Mouse (Mus musculus): ENCODE measurements around the gene Zfp787. TPM values are rescaled to one million over a fixed set of nuclear protein-coding genes. Genes with fewer than 3 reads are reported as not detected.
A peak's percentile ranks its signal among the peaks of the same experiment; 100 is the strongest.
"Not testable (repeated sequence)": the region's sequence is repeated elsewhere in the genome, so short reads cannot be mapped to it uniquely, and the experiment has no call there.

Zfp787 gene
- polyA plus RNA-seq, 1 experiment from 2014 or later: 27.7 TPM

DNA sequence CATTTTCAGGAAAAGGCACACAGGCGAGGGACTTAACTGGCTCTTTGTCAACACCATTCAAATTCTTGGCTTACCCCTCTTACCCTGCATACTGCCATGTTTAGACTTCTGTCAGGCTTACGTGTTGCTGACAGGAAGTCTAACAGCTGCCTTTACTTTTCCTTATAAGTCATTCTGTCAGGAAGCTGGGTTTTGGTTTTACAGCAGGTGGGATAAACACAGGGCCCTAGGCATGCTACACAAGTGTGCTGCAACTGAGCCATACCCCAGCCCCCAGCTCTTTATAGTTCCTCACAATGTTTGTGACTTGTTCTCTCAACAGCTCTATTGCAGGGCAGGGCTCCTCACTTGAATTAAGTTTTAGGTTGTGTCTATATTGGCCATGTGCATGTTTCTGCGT lies 16.5 kb downstream of the Zfp787 start:
- Histone ChIP-seq H3K27me3 (ENCODE audit: insufficient read depth, low read length) (no peaks in the 10 kb centered on the region), H3K36me3 (ENCODE audit: insufficient read depth, low read length) (peaks cover 19% of the 10 kb centered on the region; the same call in 1 of the 2 replicates), H3K4me2 (replicated peaks; ENCODE audit: low read depth, low read length) (no peak overlapping the region), H3K4me3 (ENCODE audit: low read length) (no peak overlapping the region), H3K4me1 (ENCODE audit: insufficient read depth, low read length) (no peaks in the 10 kb centered on the region), H3K9ac (replicated peaks; ENCODE audit: low read length) (no peak overlapping the region), H3K9me3 (ENCODE audit: low read length) (no peaks in the 10 kb centered on the region), H3K27ac (ENCODE audit: low read length) (no peak overlapping the region)
- WGBS: 73% methylated on average over 3 of the region's 3 CpGs
- no peak for ATAC-seq (ENCODE audit: low FRiP score, low TSS enrichment)

DNA sequence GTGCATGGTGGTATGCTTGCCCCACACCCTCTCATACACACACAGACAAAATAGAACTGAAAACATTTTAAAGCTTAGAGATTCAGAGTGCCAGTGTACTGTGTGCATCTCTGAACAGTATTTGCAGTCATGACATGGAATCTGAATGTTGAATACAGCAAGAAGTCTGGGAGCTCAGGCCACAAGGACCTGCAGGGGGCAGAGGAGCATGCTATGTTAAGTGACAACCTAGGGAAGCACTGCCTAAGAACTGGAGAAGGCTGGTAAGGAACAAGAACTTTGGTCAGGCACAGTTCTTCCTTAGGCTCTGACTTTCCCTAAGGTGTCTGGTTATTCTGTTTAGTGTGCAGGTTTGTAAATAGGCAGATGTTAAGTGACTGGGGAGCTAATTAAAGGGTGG lies 19.3 kb downstream of the Zfp787 start:
- H3K36me3 ChIP-seq (ENCODE audit: insufficient read depth, low read length): peaks cover 41% of the 10 kb centered on the region
- no peak overlapping the region for H3K9ac ChIP-seq (replicated peaks; ENCODE audit: low read length)

DNA sequence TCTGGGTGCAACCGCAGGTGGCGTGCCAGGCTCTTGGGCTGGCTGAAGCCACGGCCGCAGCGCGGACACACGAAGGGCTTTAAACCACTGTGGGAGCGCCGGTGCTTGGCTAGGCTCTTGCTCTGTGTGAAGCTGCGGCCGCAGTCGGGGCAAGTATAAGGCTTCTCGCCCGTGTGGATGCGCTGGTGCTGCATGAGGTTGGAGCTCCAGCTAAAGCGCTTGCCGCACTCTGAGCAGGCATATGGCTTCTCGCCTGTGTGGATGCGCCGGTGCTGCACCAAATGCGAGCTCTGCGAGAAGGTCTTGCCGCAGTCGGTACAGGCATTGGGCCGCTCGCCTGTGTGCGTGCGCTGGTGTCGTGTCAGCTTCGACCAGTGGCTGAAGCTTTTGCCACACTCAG lies 23.2 kb downstream of the Zfp787 start:
- WGBS: 76% methylated on average over 30 of the region's 30 CpGs
- no peak overlapping the region for H3K9ac ChIP-seq (replicated peaks; ENCODE audit: low read length)
- no peak for ATAC-seq (ENCODE audit: low FRiP score, low TSS enrichment)

More for the DNA sequence above, 19.3 kb downstream of the Zfp787 start:
- no peak overlapping the region for H3K4me2 ChIP-seq (replicated peaks; ENCODE audit: low read depth, low read length)
- ATAC-seq (ENCODE audit: low FRiP score, low TSS enrichment): no peak
- H3K4me1 ChIP-seq (ENCODE audit: insufficient read depth, low read length): no peaks in the 10 kb centered on the region
- no peak overlapping the region for H3K27ac ChIP-seq (ENCODE audit: low read length)
- H3K9me3 ChIP-seq (ENCODE audit: low read length): peaks cover 18% of the 10 kb centered on the region
- no peaks in the 10 kb centered on the region for H3K27me3 ChIP-seq (ENCODE audit: insufficient read depth, low read length)
- no peak overlapping the region for H3K4me3 ChIP-seq (ENCODE audit: low read length)

DNA sequence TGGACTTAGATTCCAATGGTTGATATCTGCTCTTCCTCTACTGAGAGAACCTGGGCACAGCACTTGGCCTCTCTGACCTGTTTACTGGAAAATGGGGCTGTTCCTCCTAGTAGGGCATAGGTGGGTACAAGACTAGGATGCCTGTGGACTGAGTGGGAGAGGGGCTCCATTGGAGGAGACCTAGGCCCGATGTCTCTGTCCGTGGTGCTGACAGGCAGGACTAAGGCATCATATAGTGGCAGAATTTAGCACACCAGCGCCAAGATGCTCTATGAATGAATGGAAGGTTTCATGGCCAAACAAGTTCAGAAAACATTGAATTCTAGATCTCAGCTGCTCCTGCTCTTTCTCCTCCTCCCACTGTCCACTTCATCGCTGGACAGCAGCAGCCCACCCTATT lies 25.5 kb downstream of the Zfp787 start:
- Histone ChIP-seq H3K36me3 (ENCODE audit: insufficient read depth, low read length) (peaks cover 33% of the 10 kb centered on the region), H3K4me3 (ENCODE audit: low read length) (no peak overlapping the region), H3K9ac (replicated peaks; ENCODE audit: low read length) (no peak overlapping the region), H3K27me3 (ENCODE audit: insufficient read depth, low read length) (no peaks in the 10 kb centered on the region), H3K27ac (ENCODE audit: low read length) (no peak overlapping the region), H3K4me2 (replicated peaks; ENCODE audit: low read depth, low read length) (no peak overlapping the region), H3K4me1 (ENCODE audit: insufficient read depth, low read length) (no peaks in the 10 kb centered on the region), H3K9me3 (ENCODE audit: low read length) (peaks cover 18% of the 10 kb centered on the region)
- WGBS: 54% methylated on average over 4 of the region's 4 CpGs
- ATAC-seq (ENCODE audit: low FRiP score, low TSS enrichment): no peak

More for the DNA sequence above, 23.2 kb downstream of the Zfp787 start:
- H3K27me3 ChIP-seq (ENCODE audit: insufficient read depth, low read length): no peaks in the 10 kb centered on the region
- H3K4me3 ChIP-seq (ENCODE audit: low read length): no peak overlapping the region
- peaks cover 18% of the 10 kb centered on the region for H3K9me3 ChIP-seq (ENCODE audit: low read length)
- peaks cover 36% of the 10 kb centered on the region for H3K36me3 ChIP-seq (ENCODE audit: insufficient read depth, low read length)
- H3K4me2 ChIP-seq (replicated peaks; ENCODE audit: low read depth, low read length): no peak overlapping the region
- H3K27ac ChIP-seq (ENCODE audit: low read length): no peak overlapping the region
- H3K4me1 ChIP-seq (ENCODE audit: insufficient read depth, low read length): no peaks in the 10 kb centered on the region

DNA sequence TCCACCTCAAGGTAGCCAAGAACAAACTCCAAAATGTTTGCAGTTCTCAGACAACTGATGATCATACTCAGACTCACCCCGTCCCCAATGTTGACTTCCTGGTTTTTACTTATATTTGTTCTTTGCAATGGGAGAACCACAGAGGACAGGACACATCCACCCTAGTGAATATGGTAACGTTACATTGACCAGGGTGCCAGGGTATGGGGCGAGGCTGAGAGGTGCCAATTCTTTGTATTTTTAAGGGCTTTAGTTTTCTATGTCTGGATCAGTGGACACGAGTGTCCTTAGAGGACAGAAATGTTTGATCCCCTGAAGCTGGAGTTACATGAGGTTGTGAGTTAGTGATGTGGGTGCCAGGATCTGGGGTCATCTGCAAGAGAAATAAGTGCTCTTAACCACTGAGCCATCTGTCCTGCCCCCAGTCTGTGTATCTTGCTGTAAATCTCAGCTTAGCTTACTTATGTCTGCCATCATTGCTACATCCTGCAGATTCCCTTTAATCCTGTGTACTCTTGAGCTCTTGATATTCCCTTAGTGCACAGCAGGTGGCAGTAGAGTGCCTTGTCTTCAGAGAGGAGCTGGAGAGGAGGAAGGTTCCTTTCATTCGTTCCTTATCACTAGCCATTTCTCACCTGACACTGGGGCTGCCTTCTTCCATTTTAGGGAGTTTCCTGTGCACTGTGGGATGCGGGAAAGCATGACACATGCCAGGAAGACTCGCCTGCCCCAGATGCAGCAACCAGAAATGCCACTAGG lies 28.9 kb downstream of the Zfp787 start:
- H3K27ac ChIP-seq (ENCODE audit: low read length): no peak overlapping the region
- no peak overlapping the region for H3K9ac ChIP-seq (replicated peaks; ENCODE audit: low read length)
- peak; percentile 68; the same call in 1 of the 2 replicates for ATAC-seq (ENCODE audit: low FRiP score, low TSS enrichment)
- H3K4me1 ChIP-seq (ENCODE audit: insufficient read depth, low read length): no peaks in the 10 kb centered on the region
- 34% methylated on average over 7 of the region's 7 CpGs for WGBS
- H3K9me3 ChIP-seq (ENCODE audit: low read length): peaks cover under 1% of the 10 kb centered on the region; the same call in 1 of the 2 replicates
- no peak overlapping the region for H3K4me2 ChIP-seq (replicated peaks; ENCODE audit: low read depth, low read length)
- peaks cover 10% of the 10 kb centered on the region for H3K36me3 ChIP-seq (ENCODE audit: insufficient read depth, low read length)
- no peaks in the 10 kb centered on the region for H3K27me3 ChIP-seq (ENCODE audit: insufficient read depth, low read length)
- H3K4me3 ChIP-seq (ENCODE audit: low read length): no peak overlapping the region

DNA sequence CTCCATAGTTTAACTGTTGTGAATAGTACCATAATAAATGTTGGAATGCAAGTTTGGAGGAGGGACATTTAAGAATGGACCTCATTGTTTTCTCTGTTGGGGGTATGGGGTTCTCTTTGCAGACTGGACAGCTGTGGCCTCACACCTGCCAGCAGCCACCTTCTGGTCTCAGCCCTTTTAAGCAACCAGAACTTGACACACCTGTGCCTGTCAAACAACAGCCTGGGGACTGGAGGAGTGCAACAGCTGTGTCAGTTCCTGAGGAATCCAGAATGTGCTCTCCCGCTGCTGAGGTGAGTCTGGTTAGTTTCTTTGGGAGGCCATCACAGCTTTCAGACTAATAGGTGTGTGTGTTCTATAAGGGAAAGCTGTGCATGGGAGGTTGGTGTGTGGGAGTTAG lies 34.7 kb downstream of the Zfp787 start:
- WGBS: 56% methylated on average over 1 of the region's 1 CpGs
- not testable (repeated sequence) for H3K27ac ChIP-seq (ENCODE audit: low read length); ATAC-seq (ENCODE audit: low FRiP score, low TSS enrichment); H3K27me3 ChIP-seq (ENCODE audit: insufficient read depth, low read length); H3K36me3 ChIP-seq (ENCODE audit: insufficient read depth, low read length); H3K4me2 ChIP-seq (replicated peaks; ENCODE audit: low read depth, low read length); H3K4me1 ChIP-seq (ENCODE audit: insufficient read depth, low read length); H3K9me3 ChIP-seq (ENCODE audit: low read length); H3K4me3 ChIP-seq (ENCODE audit: low read length); H3K9ac ChIP-seq (replicated peaks; ENCODE audit: low read length)

DNA sequence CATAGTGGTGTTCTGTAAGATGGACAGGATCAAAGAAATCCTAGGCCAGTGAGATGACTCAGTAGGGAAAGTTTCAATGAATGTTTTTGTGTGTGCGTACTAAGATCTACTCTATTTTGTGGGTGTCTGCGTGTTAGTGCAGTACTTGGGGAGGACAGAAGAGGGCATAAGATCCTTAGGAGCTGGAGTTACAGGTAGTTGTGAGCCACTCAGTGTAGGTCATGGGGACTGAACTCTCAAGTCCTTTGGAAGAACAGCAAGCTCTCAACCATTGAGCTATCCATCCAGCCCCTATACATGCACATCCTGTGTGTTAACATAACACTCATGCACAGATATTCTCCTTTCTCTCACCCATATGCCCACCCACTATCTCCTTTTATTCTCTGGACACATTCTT lies 35.7 kb downstream of the Zfp787 start:
- H3K27ac ChIP-seq (ENCODE audit: low read length); H3K36me3 ChIP-seq (ENCODE audit: insufficient read depth, low read length); H3K4me3 ChIP-seq (ENCODE audit: low read length); H3K9ac ChIP-seq (replicated peaks; ENCODE audit: low read length); H3K9me3 ChIP-seq (ENCODE audit: low read length); H3K4me1 ChIP-seq (ENCODE audit: insufficient read depth, low read length); H3K27me3 ChIP-seq (ENCODE audit: insufficient read depth, low read length); ATAC-seq (ENCODE audit: low FRiP score, low TSS enrichment); H3K4me2 ChIP-seq (replicated peaks; ENCODE audit: low read depth, low read length): not testable (repeated sequence)
- WGBS: 85% methylated on average over 2 of the region's 2 CpGs

DNA sequence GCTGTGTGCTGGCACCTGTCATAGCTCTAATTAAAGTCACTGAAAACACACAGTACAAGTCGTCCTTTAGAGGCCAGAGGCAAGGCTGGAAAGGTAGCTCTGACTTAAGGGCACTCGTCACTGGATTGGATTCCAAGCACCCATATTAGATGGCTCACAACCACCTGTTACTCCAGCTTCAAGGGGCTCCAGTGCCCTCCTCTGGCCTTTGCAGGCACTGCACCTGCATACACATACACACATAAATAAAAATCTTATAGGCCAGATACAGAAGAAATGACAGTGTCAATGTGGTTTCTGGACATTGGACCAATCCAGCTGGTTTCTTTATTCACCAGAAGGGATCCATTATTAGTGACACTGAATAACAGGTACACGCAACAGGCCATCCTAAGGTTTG lies 36.3 kb downstream of the Zfp787 start:
- Histone ChIP-seq H3K4me1 (ENCODE audit: insufficient read depth, low read length) (no peaks in the 10 kb centered on the region), H3K27me3 (ENCODE audit: insufficient read depth, low read length) (no peaks in the 10 kb centered on the region), H3K4me3 (ENCODE audit: low read length) (no peak overlapping the region), H3K4me2 (replicated peaks; ENCODE audit: low read depth, low read length) (no peak overlapping the region), H3K9ac (replicated peaks; ENCODE audit: low read length) (no peak overlapping the region), H3K36me3 (ENCODE audit: insufficient read depth, low read length) (no peaks in the 10 kb centered on the region), H3K9me3 (ENCODE audit: low read length) (0 out of 2 replicates have a peak, but pooled peaks cover 5% of the 10 kb centered on the region), H3K27ac (ENCODE audit: low read length) (no peak overlapping the region)
- ATAC-seq (ENCODE audit: low FRiP score, low TSS enrichment): no peak
- WGBS: 76% methylated on average over 3 of the region's 3 CpGs

Other genes with a start within 250 kb of the Zfp787 start
- gene Vmn1r65, start 145.0 kb downstream of the Zfp787 start, polyA plus RNA-seq (2015; fragmentation: Nextera tagmentation; extraction: Ambion mirVana): not detected in 2 replicates
- not detected in 2 replicates for gene Nlrp4c, start 110.8 kb downstream of the Zfp787 start, polyA plus RNA-seq (2015; fragmentation: Nextera tagmentation; extraction: Ambion mirVana)
- 69.9 and 73.5 TPM in 2 replicates for gene Zfp444, start 16.2 kb upstream of the Zfp787 start, polyA plus RNA-seq (2015; fragmentation: Nextera tagmentation; extraction: Ambion mirVana)
- not detected in 2 replicates for gene Galp, start 41.1 kb upstream of the Zfp787 start, polyA plus RNA-seq (2015; fragmentation: Nextera tagmentation; extraction: Ambion mirVana)
- gene Zscan5b, start 66.3 kb upstream of the Zfp787 start, polyA plus RNA-seq (2015; fragmentation: Nextera tagmentation; extraction: Ambion mirVana): not detected in 2 replicates
- not detected in 2 replicates for gene Epp13, start 96.7 kb upstream of the Zfp787 start, polyA plus RNA-seq (2015; fragmentation: Nextera tagmentation; extraction: Ambion mirVana)
- gene Zfp667, start 130.6 kb upstream of the Zfp787 start, polyA plus RNA-seq (2015; fragmentation: Nextera tagmentation; extraction: Ambion mirVana): 4.9 and 6.8 TPM in 2 replicates
- 5.8 and 6.3 TPM in 2 replicates for gene Zfp583, start 175.3 kb upstream of the Zfp787 start, polyA plus RNA-seq (2015; fragmentation: Nextera tagmentation; extraction: Ambion mirVana)
- gene Gm3854, start 187.8 kb upstream of the Zfp787 start, polyA plus RNA-seq (2015; fragmentation: Nextera tagmentation; extraction: Ambion mirVana): 2.3 TPM in 2 replicates
- 1.6 and 3.9 TPM in 2 replicates for gene Zfp78, start 207.3 kb upstream of the Zfp787 start, polyA plus RNA-seq (2015; fragmentation: Nextera tagmentation; extraction: Ambion mirVana)
- 8.9 and 9.0 TPM in 2 replicates for gene Zfp28, start 227.3 kb upstream of the Zfp787 start, polyA plus RNA-seq (2015; fragmentation: Nextera tagmentation; extraction: Ambion mirVana)
- 0.35 TPM in 1 of 2 replicates, not detected in the other for gene Smim17, start 242.7 kb upstream of the Zfp787 start, polyA plus RNA-seq (2015; fragmentation: Nextera tagmentation; extraction: Ambion mirVana)

Measured in kidney, embryonic 16.5 days (tissue).